Mouse (Mus musculus) limb, embryonic 10.5 days (tissue): ENCODE measurements at regions not wholly inside any gene's neighbourhood (a gene's known extent, or its start where the extent isn't known, plus 50 kb on each side); places are given as distances from the start of the nearest gene placed in this dataset.

Experiments
- DNase-seq: peaks from one replicate; pipeline ENCODE4 v3.0.0-alpha.2; 2017; ENCODE audit warnings: low spot score
- H3K27ac ChIP-seq: fragments of 300-500 bp; sonication (generic); 2 replicates; pipeline ENCODE4 v1.5.1; 2016; ENCODE audit warnings: mild to moderate bottlenecking
- H3K27me3 ChIP-seq: fragments of 300-500 bp; sonication (generic); 2 replicates; pipeline ENCODE4 v1.6.1; 2016; ENCODE audit warnings: low read depth, mild to moderate bottlenecking; ENCODE audit not compliant: poor library complexity, severe bottlenecking
- H3K36me3 ChIP-seq: fragments of 300-500 bp; sonication (generic); 2 replicates; pipeline ENCODE4 v1.6.1; 2016; ENCODE audit warnings: mild to moderate bottlenecking, moderate library complexity
- H3K4me1 ChIP-seq: fragments of 300-500 bp; sonication (generic); 2 replicates; pipeline ENCODE4 v1.6.1; 2016
- H3K4me3 ChIP-seq: fragments of 300-500 bp; sonication (generic); 2 replicates; pipeline ENCODE4 v1.5.1; 2016; ENCODE audit warnings: mild to moderate bottlenecking, moderate library complexity
- H3K9me3 ChIP-seq: fragments of 300-500 bp; sonication (generic); replicated peaks from 2 replicates; pipeline ENCODE4 v1.6.1; 2016; ENCODE audit warnings: mild to moderate bottlenecking
- WGBS: fragments of 180-500 bp; shearing (Covaris S2); methylation state at CpG from one replicate; pipeline ENCODE4 v1.1.7; 2016; 5-methylcytosine and 5-hydroxymethylcytosine counted together

GRCm38 (mm10) chr3:52763660-52764059 is 253.4 kb downstream of the Cog6 start:
- no peaks in the 10 kb centered on the region for H3K9me3 ChIP-seq
- H3K27me3 ChIP-seq = no peaks in the 10 kb centered on the region
- H3K4me1 ChIP-seq = peaks cover 9% of the 10 kb centered on the region
- WGBS = 85% methylated on average over 5 of the region's 5 CpGs
- no peak overlapping the region for H3K4me3 ChIP-seq
- H3K27ac ChIP-seq = no peak overlapping the region
- no peak for DNase-seq
- no peaks in the 10 kb centered on the region for H3K36me3 ChIP-seq

- Histone ChIP-seq H3K4me1 (peaks cover 8% of the 10 kb centered on the region), H3K27ac (no peak overlapping the region), H3K36me3 (no peaks in the 10 kb centered on the region), H3K9me3 (no peaks in the 10 kb centered on the region), H3K4me3 (no peak overlapping the region), H3K27me3 (no peaks in the 10 kb centered on the region)
- 86% methylated on average over 6 of the region's 6 CpGs for WGBS
- DNase-seq = no peak
Observed at GRCm38 (mm10) chr3:52762549-52762948, 254.5 kb downstream of the Cog6 start.

DNA sequence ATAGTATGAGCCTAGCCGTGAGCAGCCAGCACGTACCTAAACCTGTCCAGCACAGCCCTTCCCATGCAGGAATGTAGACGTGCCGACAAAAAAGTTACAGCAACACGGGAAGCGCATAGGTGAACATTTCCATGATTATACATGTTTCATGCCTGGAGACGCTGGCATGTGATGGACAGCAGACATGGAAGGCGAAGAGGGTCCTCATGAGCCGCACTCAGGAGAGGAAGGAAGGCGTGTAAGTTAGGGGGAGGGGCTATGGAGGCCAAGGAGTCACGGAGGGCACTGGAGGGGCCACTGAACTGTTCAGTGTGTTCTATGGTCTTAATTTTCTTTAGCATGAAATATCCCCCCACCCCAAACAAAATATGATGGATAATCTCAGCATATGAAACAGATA is 257.2 kb downstream of the Cog6 start:
- Histone ChIP-seq H3K27me3 (no peaks in the 10 kb centered on the region), H3K4me1 (no peaks in the 10 kb centered on the region), H3K9me3 (no peaks in the 10 kb centered on the region), H3K4me3 (no peak overlapping the region), H3K36me3 (no peaks in the 10 kb centered on the region), H3K27ac (no peak overlapping the region)
- no peak for DNase-seq
- 90% methylated on average over 11 of the region's 11 CpGs for WGBS

DNA sequence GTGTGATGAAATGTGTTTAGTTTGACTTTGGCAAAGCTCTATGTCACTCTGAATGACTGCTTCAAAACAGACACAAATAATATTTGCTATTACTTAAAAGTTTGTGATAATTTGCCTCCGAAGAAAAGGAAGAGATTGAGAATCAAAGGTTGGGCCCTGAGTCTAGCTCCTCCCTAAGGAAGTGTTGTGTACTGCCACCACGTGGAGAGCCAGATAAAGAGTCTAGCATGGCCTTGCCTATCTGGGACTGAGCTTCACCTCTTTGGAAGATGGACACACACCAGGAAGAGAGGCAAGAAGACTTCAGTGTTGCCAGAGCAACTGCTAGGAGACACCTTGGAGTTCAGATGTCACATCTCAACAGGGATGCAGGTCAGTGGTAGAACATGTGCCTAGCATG is 258.5 kb downstream of the Cog6 start:
- Histone ChIP-seq H3K4me1 (0 out of 2 replicates have a peak, but pooled peaks cover 2% of the 10 kb centered on the region), H3K9me3 (no peaks in the 10 kb centered on the region), H3K36me3 (no peaks in the 10 kb centered on the region), H3K27ac (no peak overlapping the region), H3K4me3 (no peak overlapping the region), H3K27me3 (no peaks in the 10 kb centered on the region)
- no peak for DNase-seq
- 34% methylated on average over 2 of the region's 2 CpGs for WGBS

DNA sequence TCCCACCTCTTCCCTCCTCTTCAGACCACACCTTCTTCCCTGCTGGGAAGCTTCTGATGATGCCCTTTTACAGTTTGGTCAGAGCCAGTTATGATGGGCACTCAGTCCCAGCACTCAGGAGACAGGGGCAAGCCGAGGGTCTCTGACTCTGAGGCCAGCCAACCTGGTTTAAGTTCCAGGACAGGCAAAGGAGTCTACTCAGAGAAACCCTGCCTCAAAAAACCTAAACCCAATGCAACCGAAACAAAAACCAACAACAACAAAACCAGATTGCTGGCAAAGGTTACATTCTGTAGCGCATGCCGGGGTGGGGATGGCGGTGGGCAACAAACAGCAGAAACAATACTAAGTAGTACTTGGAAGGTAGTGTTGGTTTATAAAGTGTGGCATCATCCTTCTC is 260.2 kb downstream of the Cog6 start:
- no peaks in the 10 kb centered on the region for H3K9me3 ChIP-seq
- H3K4me1 ChIP-seq = 0 out of 2 replicates have a peak, but pooled peaks cover 2% of the 10 kb centered on the region
- H3K4me3 ChIP-seq = no peak overlapping the region
- H3K27ac ChIP-seq = no peak overlapping the region
- no peaks in the 10 kb centered on the region for H3K36me3 ChIP-seq
- no peaks in the 10 kb centered on the region for H3K27me3 ChIP-seq
- no peak for DNase-seq
- 97% methylated on average over 5 of the region's 5 CpGs for WGBS

DNA sequence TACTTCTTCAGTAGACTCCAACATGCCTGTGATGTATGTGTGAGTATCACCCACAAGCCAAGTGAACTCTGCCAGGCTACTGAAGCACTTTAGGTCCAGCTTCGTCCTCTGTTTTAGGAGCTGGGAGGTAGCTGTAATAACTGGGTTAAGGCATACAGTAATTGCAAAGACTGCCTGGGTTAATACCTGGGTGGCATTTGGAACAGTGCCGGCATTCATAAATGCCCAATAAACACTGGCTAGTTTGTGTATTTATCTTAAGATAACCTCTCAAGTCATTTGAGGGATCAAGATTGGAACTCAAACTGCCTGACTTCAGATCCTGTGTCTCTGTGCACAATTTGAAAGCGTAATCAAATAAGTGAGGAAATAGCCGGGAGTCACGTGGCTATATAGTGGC is 261.0 kb downstream of the Cog6 start:
- 86% methylated on average over 5 of the region's 5 CpGs for WGBS
- no peak for DNase-seq
- H3K27me3 ChIP-seq = no peaks in the 10 kb centered on the region
- 0 out of 2 replicates have a peak, but pooled peaks cover 2% of the 10 kb centered on the region for H3K4me1 ChIP-seq
- no peaks in the 10 kb centered on the region for H3K9me3 ChIP-seq
- H3K4me3 ChIP-seq = no peak overlapping the region
- H3K27ac ChIP-seq = no peak overlapping the region
- no peaks in the 10 kb centered on the region for H3K36me3 ChIP-seq

DNA sequence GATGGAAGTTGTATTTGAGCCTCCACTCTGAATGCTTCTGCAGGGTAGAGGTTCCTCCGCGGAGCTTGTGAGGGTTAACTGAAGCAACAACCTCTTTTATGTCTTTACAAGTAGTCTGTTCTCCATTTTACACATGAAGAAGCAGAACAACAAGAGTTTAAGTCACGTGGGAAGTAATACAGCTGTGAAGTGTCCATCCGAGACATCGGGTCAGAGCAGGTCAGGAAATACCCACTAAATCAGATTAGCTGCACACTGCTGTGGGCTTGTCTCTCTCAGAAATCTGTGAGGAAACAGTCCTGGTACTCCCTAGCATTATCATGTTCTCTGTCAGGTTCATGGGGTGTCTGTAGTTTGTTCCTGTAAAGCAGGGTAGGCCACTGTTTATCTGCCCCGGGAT is 262.1 kb downstream of the Cog6 start:
- 58% methylated on average over 6 of the region's 6 CpGs for WGBS
- H3K27me3 ChIP-seq = no peaks in the 10 kb centered on the region
- H3K36me3 ChIP-seq = no peaks in the 10 kb centered on the region
- no peaks in the 10 kb centered on the region for H3K9me3 ChIP-seq
- no peak overlapping the region for H3K4me3 ChIP-seq
- H3K4me1 ChIP-seq = 0 out of 2 replicates have a peak, but pooled peaks cover 2% of the 10 kb centered on the region
- H3K27ac ChIP-seq = no peak overlapping the region
- no peak for DNase-seq

DNA sequence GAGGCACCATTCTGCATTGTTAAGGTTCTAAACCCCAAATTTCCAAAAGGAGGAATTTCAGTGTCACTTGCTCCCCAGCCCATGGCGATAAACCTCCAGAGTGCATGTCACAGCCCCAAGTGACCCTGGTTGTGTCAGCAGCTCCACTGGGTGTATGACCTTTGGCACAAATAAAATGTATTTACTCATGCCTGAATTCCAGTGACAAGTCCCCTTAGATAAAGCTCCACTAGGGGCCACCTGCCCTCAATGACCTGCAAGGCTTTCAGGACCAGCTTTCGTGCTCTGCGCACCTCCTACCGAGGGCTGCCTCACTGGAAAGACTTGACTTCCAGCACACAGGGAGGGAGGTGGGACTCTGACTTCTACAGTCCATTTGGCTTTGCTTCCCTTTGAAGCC is 262.6 kb downstream of the Cog6 start:
- Histone ChIP-seq H3K4me3 (no peak overlapping the region), H3K36me3 (no peaks in the 10 kb centered on the region), H3K27me3 (no peaks in the 10 kb centered on the region), H3K27ac (no peak overlapping the region), H3K9me3 (no peaks in the 10 kb centered on the region), H3K4me1 (0 out of 2 replicates have a peak, but pooled peaks cover 2% of the 10 kb centered on the region)
- 63% methylated on average over 4 of the region's 4 CpGs for WGBS
- DNase-seq = no peak

DNA sequence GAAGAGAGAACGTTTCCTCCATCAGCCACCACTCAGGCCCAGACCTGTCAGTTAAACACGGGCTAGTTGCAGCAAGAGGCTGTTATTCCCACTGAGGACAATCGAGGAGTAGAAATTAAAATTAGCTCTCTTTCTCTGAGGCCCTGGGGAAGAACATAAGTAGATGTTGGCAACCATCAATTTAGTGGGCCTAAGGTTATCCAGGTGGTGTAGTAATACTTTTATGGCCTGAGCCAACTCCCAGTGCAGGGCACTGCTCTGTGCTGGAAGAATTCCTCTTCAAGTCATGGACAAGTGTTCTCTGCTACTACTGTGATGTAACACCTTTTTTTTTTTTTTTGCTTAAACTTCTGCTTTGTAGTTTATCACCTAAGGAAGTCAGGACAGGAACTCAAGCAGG is 270.1 kb downstream of the Cog6 start:
- WGBS = 66% methylated on average over 3 of the region's 3 CpGs
- Histone ChIP-seq H3K27ac (no peak overlapping the region), H3K4me3 (no peak overlapping the region), H3K27me3 (no peaks in the 10 kb centered on the region), H3K36me3 (no peaks in the 10 kb centered on the region), H3K4me1 (no peaks in the 10 kb centered on the region), H3K9me3 (no peaks in the 10 kb centered on the region)
- DNase-seq = no peak

- 81% methylated on average over 8 of the region's 8 CpGs for WGBS
- Histone ChIP-seq H3K36me3 (no peaks in the 10 kb centered on the region), H3K4me3 (no peak overlapping the region), H3K9me3 (no peaks in the 10 kb centered on the region), H3K4me1 (peaks cover 7% of the 10 kb centered on the region), H3K27me3 (no peaks in the 10 kb centered on the region), H3K27ac (no peak overlapping the region)
- DNase-seq = no peak
Observed at GRCm38 (mm10) chr3:52744334-52744733, 272.7 kb downstream of the Cog6 start.

DNA sequence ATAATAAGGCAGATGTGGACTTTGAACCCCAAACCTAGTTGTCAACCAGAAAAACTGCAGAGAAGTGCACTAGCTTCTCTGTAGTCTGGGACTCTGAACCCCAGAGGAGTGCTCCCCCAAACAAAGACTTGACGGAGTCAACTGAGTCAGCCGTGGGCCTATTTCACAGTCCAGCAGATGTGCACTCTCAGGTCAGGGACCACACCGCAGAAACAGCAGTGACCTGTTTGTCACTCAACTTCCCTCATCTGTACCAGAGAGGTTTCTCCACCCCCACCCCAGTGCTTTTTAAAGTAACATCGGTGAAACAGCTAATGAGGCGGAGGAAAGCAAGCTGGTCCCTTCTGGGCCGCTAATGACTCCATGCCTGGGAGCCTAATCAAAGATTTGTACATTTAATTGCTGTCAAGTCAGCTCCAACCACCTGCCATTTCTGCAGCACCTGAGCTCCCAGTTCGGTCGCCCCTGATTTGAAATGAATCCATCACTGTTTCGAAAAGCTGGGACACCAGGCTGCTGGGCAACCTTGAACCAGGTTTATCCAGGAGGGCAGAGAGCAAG is 276.5 kb downstream of the Cog6 start:
- no peak overlapping the region for H3K27ac ChIP-seq
- no peaks in the 10 kb centered on the region for H3K9me3 ChIP-seq
- H3K36me3 ChIP-seq = no peaks in the 10 kb centered on the region
- WGBS = 78% methylated on average over 9 of the region's 9 CpGs
- H3K4me3 ChIP-seq = no peak overlapping the region
- DNase-seq = no peak
- H3K4me1 ChIP-seq = peaks cover 7% of the 10 kb centered on the region
- H3K27me3 ChIP-seq = no peaks in the 10 kb centered on the region

GRCm38 (mm10) chr3:52739526-52739925 is 277.5 kb downstream of the Cog6 start:
- H3K36me3 ChIP-seq = no peaks in the 10 kb centered on the region
- no peak overlapping the region for H3K27ac ChIP-seq
- 69% methylated on average over 4 of the region's 4 CpGs for WGBS
- H3K9me3 ChIP-seq = no peaks in the 10 kb centered on the region
- H3K4me1 ChIP-seq = peaks cover 7% of the 10 kb centered on the region
- no peaks in the 10 kb centered on the region for H3K27me3 ChIP-seq
- no peak for DNase-seq
- no peak overlapping the region for H3K4me3 ChIP-seq

- no peaks in the 10 kb centered on the region for H3K9me3 ChIP-seq
- no peaks in the 10 kb centered on the region for H3K36me3 ChIP-seq
- WGBS = 45% methylated on average over 5 of the region's 5 CpGs
Observed at GRCm38 (mm10) chr3:52738386-52738785, 278.7 kb downstream of the Cog6 start.

DNA sequence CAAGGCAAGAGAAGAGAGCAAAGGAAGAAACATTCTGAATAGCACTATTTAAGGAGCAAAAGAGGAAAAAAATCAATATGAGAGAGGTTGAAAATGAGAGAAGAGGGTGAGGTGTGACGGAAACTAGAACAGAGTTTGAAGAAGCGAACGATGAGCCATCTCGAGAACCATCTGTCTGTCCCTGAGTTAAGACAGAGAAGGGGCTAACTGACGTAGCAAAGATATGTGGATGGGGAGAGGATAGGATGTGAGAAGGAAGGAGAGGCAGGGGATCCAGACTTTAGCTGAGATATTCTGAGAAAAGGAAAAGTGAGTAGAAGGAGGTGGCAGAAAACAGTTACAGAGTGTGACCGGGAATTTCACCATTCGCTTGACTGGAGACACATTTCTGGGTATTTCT is 281.1 kb downstream of the Cog6 start:
- Histone ChIP-seq H3K27ac (no peak overlapping the region), H3K27me3 (no peaks in the 10 kb centered on the region), H3K4me1 (peaks cover 14% of the 10 kb centered on the region), H3K36me3 (no peaks in the 10 kb centered on the region), H3K9me3 (no peaks in the 10 kb centered on the region), H3K4me3 (no peak overlapping the region)
- 94% methylated on average over 7 of the region's 7 CpGs for WGBS
- DNase-seq = no peak

More at GRCm38 (mm10) chr3:52738386-52738785, 278.7 kb downstream of the Cog6 start:
- DNase-seq = no peak
- Histone ChIP-seq H3K27me3 (no peaks in the 10 kb centered on the region), H3K27ac (no peak overlapping the region), H3K4me3 (no peak overlapping the region), H3K4me1 (peaks cover 7% of the 10 kb centered on the region)
